ENCODE assay signal across 14 mouse cellular contexts in genomic region chr15:89533843-89534207, GRCm38 (mm10). TPM values are rescaled to one million over a fixed set of nuclear protein-coding genes. Genes with fewer than 3 reads are reported as not detected.
DNase-seq lines count a peak whose midpoint lies in the region; ATAC-seq lines count a peak whose summit lies in the region.
"Had no signal": no experiment of that assay in that cellular context is flagged by ENCODE, and none has a peak within 500 bp of the region (broad histone marks: within the 10 kb centered on the region; RNA-seq: fewer than 3 reads in every experiment).

No protein-coding gene starts in this region.

- peak overlapping the region; percentile 60; the same call in 1 of the 2 replicates for H3K9ac ChIP-seq in hindbrain, embryonic 12.5 days
- H3K9ac ChIP-seq in midbrain, embryonic 14.5 days (replicated peaks; ENCODE audit: low read length), result peak overlapping the region; percentile 66; the same call in 1 of the 2 replicates
- H3K9ac ChIP-seq: lung, embryonic 14.5 days had no signal

- no peaks in the 10 kb centered on the region for H3K36me3 ChIP-seq in hindbrain, embryonic 12.5 days
- H3K36me3 ChIP-seq in midbrain, embryonic 14.5 days (ENCODE audit: control insufficient read depth, insufficient read depth, low read length), result no peaks in the 10 kb centered on the region

- no peaks in the 10 kb centered on the region for H3K27me3 ChIP-seq in hindbrain, embryonic 12.5 days
- no peaks in the 10 kb centered on the region for H3K27me3 ChIP-seq in midbrain, embryonic 14.5 days (ENCODE audit: control insufficient read depth, insufficient read depth, low read length)

- H3K4me1 ChIP-seq in hindbrain, embryonic 12.5 days, result peaks cover 27% of the 10 kb centered on the region
- peaks cover 25% of the 10 kb centered on the region for H3K4me1 ChIP-seq in midbrain, embryonic 14.5 days (ENCODE audit: control insufficient read depth, insufficient read depth, low read length)

- H3K4me3 ChIP-seq in hindbrain, embryonic 12.5 days, result peak overlapping the region; percentile 39
- H3K4me3 ChIP-seq in midbrain, embryonic 14.5 days (replicated peaks; ENCODE audit: low read depth, low read length), result peak overlapping the region; percentile 47

- 90% methylated on average over 10 of the region's 10 CpGs for WGBS in hindbrain, embryonic 12.5 days
- 87% methylated on average over 10 of the region's 10 CpGs for WGBS in midbrain, embryonic 14.5 days

- no peaks in the 10 kb centered on the region for H3K9me3 ChIP-seq in hindbrain, embryonic 12.5 days (replicated peaks)
- H3K9me3 ChIP-seq in midbrain, embryonic 14.5 days (ENCODE audit: control insufficient read depth, low read length), result no peaks in the 10 kb centered on the region

- ATAC-seq in hindbrain, embryonic 12.5 days (ENCODE audit: low FRiP score), result no peak
- no peak for ATAC-seq in midbrain, embryonic 14.5 days (ENCODE audit: low FRiP score, low TSS enrichment)
- ATAC-seq: intestine, postnatal 0 days; Patski had no signal

- no peak overlapping the region for H3K27ac ChIP-seq in hindbrain, embryonic 12.5 days
- H3K27ac ChIP-seq in midbrain, embryonic 14.5 days (replicated peaks; ENCODE audit: low read depth, low read length), result no peak overlapping the region

- H3K4me2 ChIP-seq in hindbrain, embryonic 12.5 days (replicated peaks), result peak overlapping the region; percentile 65
- H3K4me2 ChIP-seq in midbrain, embryonic 14.5 days (ENCODE audit: low read length), result peak overlapping the region; percentile 87
- H3K4me2 ChIP-seq: lung, embryonic 14.5 days had no signal

- DNase-seq in cerebellum, adult 11-12 months, result peak; percentile 63
- no peak for DNase-seq in cerebellum, postnatal 10 days
- DNase-seq in cerebellum, adult 9-10 months, result peak; percentile 68
- DNase-seq in midbrain, embryonic 14.5 days, result no peak
- DNase-seq in kidney, adult 9 months, result no peak
- no peak for DNase-seq in embryo, embryonic 9.5 days (ENCODE audit: extremely low spot score)
- DNase-seq in lung, adult 18-20 months, result no peak
- DNase-seq: adrenal gland, adult 8-10 months; kidney, postnatal 36 days; lung, embryonic 14.5 days; right cerebral cortex, postnatal 25 days had no signal

RNA-seq across cellular contexts. Expression of gene Acr, which starts 34.3 kb away (rescaled TPM):
- 1.2 and 1.3 TPM in 2 replicates for polyA plus RNA-seq in hindbrain, embryonic 12.5 days (2016; fragmentation: Nextera tagmentation; extraction: Ambion mirVana)
- polyA plus RNA-seq in midbrain, embryonic 14.5 days (2014; fragmentation: Nextera tagmentation; extraction: Ambion mirVana), result 2.1 and 2.3 TPM in 2 replicates
- polyA plus RNA-seq: Patski had no signal

RNA-seq across cellular contexts. Expression of gene Shank3, which starts 34.4 kb away (rescaled TPM):
- polyA plus RNA-seq in hindbrain, embryonic 12.5 days (2016; fragmentation: Nextera tagmentation; extraction: Ambion mirVana), result 7.5 and 8.1 TPM in 2 replicates
- 9.9 and 11.5 TPM in 2 replicates for polyA plus RNA-seq in midbrain, embryonic 14.5 days (2014; fragmentation: Nextera tagmentation; extraction: Ambion mirVana)

RNA-seq across cellular contexts. Expression of gene Arsa, which starts 56.6 kb away (rescaled TPM):
- polyA plus RNA-seq in hindbrain, embryonic 12.5 days (2016; fragmentation: Nextera tagmentation; extraction: Ambion mirVana), result 19.5 and 19.8 TPM in 2 replicates
- polyA plus RNA-seq in midbrain, embryonic 14.5 days (2014; fragmentation: Nextera tagmentation; extraction: Ambion mirVana), result 16.0 and 21.7 TPM in 2 replicates

RNA-seq across cellular contexts. Expression of gene Rabl2, which starts 57.9 kb away (rescaled TPM):
- polyA plus RNA-seq in hindbrain, embryonic 12.5 days (2016; fragmentation: Nextera tagmentation; extraction: Ambion mirVana), result 61.3 and 71.5 TPM in 2 replicates
- 82.6 and 88.4 TPM in 2 replicates for polyA plus RNA-seq in midbrain, embryonic 14.5 days (2014; fragmentation: Nextera tagmentation; extraction: Ambion mirVana)

Comparison
In these comparisons a context has a peak if more than half of its experiments do, and no peak if none do; other contexts are left out.
1. DNase-seq: peak in cerebellum, adult 11-12 months (single experiment) and cerebellum, adult 9-10 months (single experiment); none in cerebellum, postnatal 10 days (0 of 2), midbrain, embryonic 14.5 days (single experiment), kidney, adult 9 months (single experiment), embryo, embryonic 9.5 days (single experiment) and lung, adult 18-20 months (0 of 2).